Mouse (Mus musculus): Measurements from ENCODE around the gene Prkaca.

Gene Prkaca

GRCm38 (mm10) chr8:83972150-83973120, at the start of gene Prkaca:
TSS of gene Prkaca (plus strand) at chr8:83972993.
- no peaks in the 10 kb centered on the region for H3K36me3 ChIP-seq (ENCODE audit: control insufficient read depth, insufficient read depth, low read length, poor library complexity, severe bottlenecking)
- DNase-seq (ENCODE audit: low read depth, low spot score), result peak; percentile 98
- no peaks in the 10 kb centered on the region for H3K27me3 ChIP-seq (ENCODE audit: control insufficient read depth, insufficient read depth, low read length, poor library complexity, severe bottlenecking)

- Histone ChIP-seq H3K27me3 (ENCODE audit: control insufficient read depth, insufficient read depth, low read length, poor library complexity, severe bottlenecking) (no peaks in the 10 kb centered on the region), H3K36me3 (ENCODE audit: control insufficient read depth, insufficient read depth, low read length, poor library complexity, severe bottlenecking) (no peaks in the 10 kb centered on the region)
- DNase-seq (ENCODE audit: low read depth, low spot score), result no peak
Observed at GRCm38 (mm10) chr8:83924585-83924984, 48.2 kb upstream of the Prkaca start.

- no peak for DNase-seq (ENCODE audit: low read depth, low spot score)
- Histone ChIP-seq H3K27me3 (ENCODE audit: control insufficient read depth, insufficient read depth, low read length, poor library complexity, severe bottlenecking) (no peaks in the 10 kb centered on the region), H3K36me3 (ENCODE audit: control insufficient read depth, insufficient read depth, low read length, poor library complexity, severe bottlenecking) (no peaks in the 10 kb centered on the region)
Observed at GRCm38 (mm10) chr8:83926266-83926665, 46.5 kb upstream of the Prkaca start.

GRCm38 (mm10) chr8:83934222-83934621, 38.6 kb upstream of the Prkaca start:
- Histone ChIP-seq H3K27me3 (ENCODE audit: control insufficient read depth, insufficient read depth, low read length, poor library complexity, severe bottlenecking) (no peaks in the 10 kb centered on the region), H3K36me3 (ENCODE audit: control insufficient read depth, insufficient read depth, low read length, poor library complexity, severe bottlenecking) (no peaks in the 10 kb centered on the region)
- no peak for DNase-seq (ENCODE audit: low read depth, low spot score)

GRCm38 (mm10) chr8:83934994-83935393, 37.8 kb upstream of the Prkaca start:
- H3K36me3 ChIP-seq (ENCODE audit: control insufficient read depth, insufficient read depth, low read length, poor library complexity, severe bottlenecking), result no peaks in the 10 kb centered on the region
- no peak for DNase-seq (ENCODE audit: low read depth, low spot score)
- no peaks in the 10 kb centered on the region for H3K27me3 ChIP-seq (ENCODE audit: control insufficient read depth, insufficient read depth, low read length, poor library complexity, severe bottlenecking)

- DNase-seq (ENCODE audit: low read depth, low spot score), result no peak
- H3K27me3 ChIP-seq (ENCODE audit: control insufficient read depth, insufficient read depth, low read length, poor library complexity, severe bottlenecking), result no peaks in the 10 kb centered on the region
- H3K36me3 ChIP-seq (ENCODE audit: control insufficient read depth, insufficient read depth, low read length, poor library complexity, severe bottlenecking), result no peaks in the 10 kb centered on the region
Observed at GRCm38 (mm10) chr8:83935435-83935834, 37.4 kb upstream of the Prkaca start.

- H3K36me3 ChIP-seq (ENCODE audit: control insufficient read depth, insufficient read depth, low read length, poor library complexity, severe bottlenecking), result no peaks in the 10 kb centered on the region
- DNase-seq (ENCODE audit: low read depth, low spot score), result no peak
Observed at GRCm38 (mm10) chr8:83937645-83938044, 35.1 kb upstream of the Prkaca start.

GRCm38 (mm10) chr8:83938330-83938729, 34.5 kb upstream of the Prkaca start:
- H3K27me3 ChIP-seq (ENCODE audit: control insufficient read depth, insufficient read depth, low read length, poor library complexity, severe bottlenecking), result no peaks in the 10 kb centered on the region
- H3K36me3 ChIP-seq (ENCODE audit: control insufficient read depth, insufficient read depth, low read length, poor library complexity, severe bottlenecking), result no peaks in the 10 kb centered on the region
- no peak for DNase-seq (ENCODE audit: low read depth, low spot score)

More at GRCm38 (mm10) chr8:83937645-83938044, 35.1 kb upstream of the Prkaca start:
- no peaks in the 10 kb centered on the region for H3K27me3 ChIP-seq (ENCODE audit: control insufficient read depth, insufficient read depth, low read length, poor library complexity, severe bottlenecking)

- H3K27me3 ChIP-seq (ENCODE audit: control insufficient read depth, insufficient read depth, low read length, poor library complexity, severe bottlenecking), result no peaks in the 10 kb centered on the region
- no peak for DNase-seq (ENCODE audit: low read depth, low spot score)
- no peaks in the 10 kb centered on the region for H3K36me3 ChIP-seq (ENCODE audit: control insufficient read depth, insufficient read depth, low read length, poor library complexity, severe bottlenecking)
Observed at GRCm38 (mm10) chr8:83941066-83941677, 31.6 kb upstream of the Prkaca start.

- no peak for DNase-seq (ENCODE audit: low read depth, low spot score)
- Histone ChIP-seq H3K27me3 (ENCODE audit: control insufficient read depth, insufficient read depth, low read length, poor library complexity, severe bottlenecking) (no peaks in the 10 kb centered on the region), H3K36me3 (ENCODE audit: control insufficient read depth, insufficient read depth, low read length, poor library complexity, severe bottlenecking) (no peaks in the 10 kb centered on the region)
Observed at GRCm38 (mm10) chr8:83942446-83942845, 30.3 kb upstream of the Prkaca start.

- Histone ChIP-seq H3K27me3 (ENCODE audit: control insufficient read depth, insufficient read depth, low read length, poor library complexity, severe bottlenecking) (no peaks in the 10 kb centered on the region), H3K36me3 (ENCODE audit: control insufficient read depth, insufficient read depth, low read length, poor library complexity, severe bottlenecking) (no peaks in the 10 kb centered on the region)
- DNase-seq (ENCODE audit: low read depth, low spot score), result no peak
Observed at GRCm38 (mm10) chr8:83945540-83945939, 27.3 kb upstream of the Prkaca start.

- Histone ChIP-seq H3K27me3 (ENCODE audit: control insufficient read depth, insufficient read depth, low read length, poor library complexity, severe bottlenecking) (no peaks in the 10 kb centered on the region), H3K36me3 (ENCODE audit: control insufficient read depth, insufficient read depth, low read length, poor library complexity, severe bottlenecking) (no peaks in the 10 kb centered on the region)
- no peak for DNase-seq (ENCODE audit: low read depth, low spot score)
Observed at GRCm38 (mm10) chr8:83954749-83955105, 18.1 kb upstream of the Prkaca start.

- peak; percentile 98 for DNase-seq (ENCODE audit: low read depth, low spot score)
- H3K36me3 ChIP-seq (ENCODE audit: control insufficient read depth, insufficient read depth, low read length, poor library complexity, severe bottlenecking), result no peaks in the 10 kb centered on the region
- H3K27me3 ChIP-seq (ENCODE audit: control insufficient read depth, insufficient read depth, low read length, poor library complexity, severe bottlenecking), result no peaks in the 10 kb centered on the region
Observed at GRCm38 (mm10) chr8:83955106-83955957, 17.5 kb upstream of the Prkaca start, which contains the start of the genes Gm10644 and Asf1b. TSS of gene Gm10644 (minus strand) at chr8:83955205. TSS of gene Asf1b (plus strand) at chr8:83955507.

- no peaks in the 10 kb centered on the region for H3K36me3 ChIP-seq (ENCODE audit: control insufficient read depth, insufficient read depth, low read length, poor library complexity, severe bottlenecking)
- no peak for DNase-seq (ENCODE audit: low read depth, low spot score)
- no peaks in the 10 kb centered on the region for H3K27me3 ChIP-seq (ENCODE audit: control insufficient read depth, insufficient read depth, low read length, poor library complexity, severe bottlenecking)
Observed at GRCm38 (mm10) chr8:83955958-83956218, 16.9 kb upstream of the Prkaca start.

- peak; percentile 63 for DNase-seq (ENCODE audit: low read depth, low spot score)
- Histone ChIP-seq H3K27me3 (ENCODE audit: control insufficient read depth, insufficient read depth, low read length, poor library complexity, severe bottlenecking) (no peaks in the 10 kb centered on the region), H3K36me3 (ENCODE audit: control insufficient read depth, insufficient read depth, low read length, poor library complexity, severe bottlenecking) (no peaks in the 10 kb centered on the region)
Observed at GRCm38 (mm10) chr8:83956789-83957188, 16.0 kb upstream of the Prkaca start.
